ENCODE assay signal across 8 mouse cellular contexts in genomic region chr3:57448445-57448844, GRCm38 (mm10). TPM values are rescaled to one million over a fixed set of nuclear protein-coding genes. Genes with fewer than 3 reads are reported as not detected.
DNase-seq lines count a peak whose midpoint lies in the region; ATAC-seq lines count a peak whose summit lies in the region.
"Had no signal": no experiment of that assay in that cellular context is flagged by ENCODE, and none has a peak within 500 bp of the region (broad histone marks: within the 10 kb centered on the region; RNA-seq: fewer than 3 reads in every experiment).

No protein-coding gene starts in this region.

- H3K27me3 ChIP-seq in forebrain, embryonic 10.5 days (ENCODE audit: poor library complexity, severe bottlenecking), result no peaks in the 10 kb centered on the region
- H3K27me3 ChIP-seq: lung, embryonic 15.5 days had no signal

- no peak overlapping the region for H3K27ac ChIP-seq in forebrain, embryonic 10.5 days
- H3K27ac ChIP-seq: lung, embryonic 15.5 days had no signal

- ATAC-seq in hematopoietic stem cell, adult 5-6 weeks (replicated peaks in 1 of 2; ENCODE audit: insufficient read depth in 1 of 2, low FRiP score in 2 of 2, low TSS enrichment in 1 of 2, low read depth in 1 of 2, poor library complexity in 2 of 2, severe bottlenecking in 2 of 2), result peak; percentile 59 to 66; a peak in 2 of 4 replicates

- 39% methylated on average over 5 of the region's 5 CpGs for WGBS in forebrain, embryonic 10.5 days

- no peak overlapping the region for H3K4me3 ChIP-seq in forebrain, embryonic 10.5 days
- H3K4me3 ChIP-seq: lung, embryonic 15.5 days had no signal

- H3K4me1 ChIP-seq in forebrain, embryonic 10.5 days, result no peaks in the 10 kb centered on the region

- H3K36me3 ChIP-seq in forebrain, embryonic 10.5 days (replicated peaks), result no peaks in the 10 kb centered on the region
- H3K36me3 ChIP-seq: lung, embryonic 15.5 days had no signal

- peak; percentile 59 for DNase-seq in Muller cell, postnatal 12 days (ENCODE audit: inconsistent ontology term)
- peak; percentile 24 for DNase-seq in c-Kit-negative CD71-positive TER-119-positive erythroid progenitor cells, embryonic 14.5 days (ENCODE audit: low read depth, low spot score)
- DNase-seq in forebrain, embryonic 10.5 days (ENCODE audit: extremely low spot score, low spot score), result peak; percentile 57
- DNase-seq in layer of hippocampus, adult 9-10 months (ENCODE audit: low spot score), result peak; percentile 71
- peak; percentile 90 for DNase-seq in lung, postnatal 36 days
- peak; percentile 34 to 76 for DNase-seq in right cerebral cortex, postnatal 36 days (ENCODE audit: low spot score in 2 of 2)

- H3K9me3 ChIP-seq in forebrain, embryonic 10.5 days, result no peaks in the 10 kb centered on the region
- H3K9me3 ChIP-seq: lung, embryonic 15.5 days had no signal

RNA-seq across cellular contexts. Expression of gene Tm4sf4, which starts 23.3 kb away (rescaled TPM):
- polyA plus RNA-seq in forebrain, embryonic 10.5 days (2016; fragmentation: Nextera tagmentation; extraction: Ambion mirVana), result not detected in 2 replicates
- total RNA-seq in hematopoietic stem cell, adult 5-6 weeks (2017), result not detected in 2 replicates

Comparison
In these comparisons a context has a peak if more than half of its experiments do, and no peak if none do; other contexts are left out.
1. DNase-seq: peak in every context shown above with its lines; median percentile 90 in lung, postnatal 36 days; 71 in layer of hippocampus, adult 9-10 months; 59 in Muller cell, postnatal 12 days; 57 in forebrain, embryonic 10.5 days; 55 in right cerebral cortex, postnatal 36 days; 24 in c-Kit-negative CD71-positive TER-119-positive erythroid progenitor cells, embryonic 14.5 days.